Comparison of ENCODE assay signal across 30 mouse cellular contexts in the genomic region with DNA sequence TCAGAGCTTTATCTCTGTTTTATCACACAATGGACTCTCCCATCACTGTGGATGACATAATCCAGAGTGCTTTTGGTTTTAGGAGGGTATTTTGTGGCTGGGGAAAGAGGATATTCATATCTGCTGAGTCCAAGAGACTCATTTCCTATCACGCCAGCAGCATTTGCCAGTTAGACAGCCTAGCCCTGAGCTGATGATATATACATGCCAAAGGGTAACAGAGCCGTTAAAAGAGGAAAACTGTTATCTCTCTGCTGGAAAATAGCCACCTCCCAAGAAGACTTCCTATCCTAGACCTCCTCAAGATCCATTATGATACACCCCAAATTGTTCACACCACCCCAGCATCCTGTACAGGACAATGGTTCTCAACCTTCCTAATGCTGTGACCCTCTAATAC.
DNase-seq lines count a peak whose midpoint lies in the region; ATAC-seq and TF ChIP-seq lines count a peak whose summit lies in the region.
"Had no signal": no experiment of that assay in that cellular context is flagged by ENCODE, and none has a peak within 500 bp of the region (broad histone marks: within the 10 kb centered on the region; RNA-seq: fewer than 3 reads in every experiment).

No protein-coding gene starts in this region.

- no peaks in the 10 kb centered on the region for H3K27me3 ChIP-seq in cerebellum, adult 2 months (ENCODE audit: control insufficient read depth, insufficient read depth, low read length)
- H3K27me3 ChIP-seq in heart, embryonic 14.5 days (ENCODE audit: control insufficient read depth, insufficient read depth, low read length), result no peaks in the 10 kb centered on the region
- H3K27me3 ChIP-seq in liver, embryonic 12.5 days (replicated peaks), result no peaks in the 10 kb centered on the region
- H3K27me3 ChIP-seq in midbrain, embryonic 11.5 days (ENCODE audit: control insufficient read depth, insufficient read depth, low read length), result no peaks in the 10 kb centered on the region
- no peaks in the 10 kb centered on the region for H3K27me3 ChIP-seq in midbrain, embryonic 15.5 days (replicated peaks)
- H3K27me3 ChIP-seq: CH12.LX; embryonic facial prominence, embryonic 13.5 days; forebrain, embryonic 12.5 days; forebrain, embryonic 15.5 days; heart, embryonic 13.5 days; hindbrain, embryonic 13.5 days had no signal

- 21% methylated on average over 2 of the region's 2 CpGs for whole genome bisulfite sequencing in cerebellum, adult 2 months
- WGBS in heart, embryonic 14.5 days, result 17% methylated on average over 2 of the region's 2 CpGs
- 41% methylated on average over 2 of the region's 2 CpGs for WGBS in liver, embryonic 12.5 days (ENCODE audit: insufficient replicate concordance)
- 82% methylated on average over 2 of the region's 2 CpGs for WGBS in midbrain, embryonic 11.5 days
- WGBS in midbrain, embryonic 15.5 days, result 76% methylated on average over 2 of the region's 2 CpGs

- H3K4me3 ChIP-seq in cerebellum, adult 2 months (replicated peaks; ENCODE audit: insufficient read depth, low read depth, low read length), result no peak overlapping the region
- H3K4me3 ChIP-seq in heart, embryonic 14.5 days (ENCODE audit: control insufficient read depth in 1 of 2, insufficient read depth in 1 of 2, low read depth in 1 of 2, low read length in 2 of 2), result no peak overlapping the region
- no peak overlapping the region for H3K4me3 ChIP-seq in liver, embryonic 12.5 days
- no peak overlapping the region for H3K4me3 ChIP-seq in midbrain, embryonic 11.5 days (ENCODE audit: low read depth, low read length)
- no peak overlapping the region for H3K4me3 ChIP-seq in midbrain, embryonic 15.5 days
- H3K4me3 ChIP-seq: embryonic facial prominence, embryonic 10.5 days; embryonic facial prominence, embryonic 13.5 days; erythroblast, embryonic 14.5 days; forebrain, embryonic 12.5 days; forebrain, embryonic 15.5 days; heart, adult 2 months; heart, embryonic 13.5 days; hindbrain, embryonic 10.5 days; hindbrain, embryonic 13.5 days had no signal

- peaks cover 9% of the 10 kb centered on the region for H3K4me1 ChIP-seq in cerebellum, adult 2 months (ENCODE audit: control insufficient read depth, insufficient read depth, low read length)
- H3K4me1 ChIP-seq in heart, embryonic 14.5 days (ENCODE audit: control insufficient read depth in 2 of 2, insufficient read depth in 2 of 2, low read length in 2 of 2), result peaks cover 4 to 8% of the 10 kb centered on the region in 2 experiments; a peak in 3 of 4 replicates
- H3K4me1 ChIP-seq in liver, embryonic 12.5 days, result no peaks in the 10 kb centered on the region; the same call in 1 of the 2 replicates
- H3K4me1 ChIP-seq in midbrain, embryonic 11.5 days (ENCODE audit: control insufficient read depth, insufficient read depth, low read length), result no peaks in the 10 kb centered on the region
- no peaks in the 10 kb centered on the region for H3K4me1 ChIP-seq in midbrain, embryonic 15.5 days
- H3K4me1 ChIP-seq: embryonic facial prominence, embryonic 10.5 days; forebrain, embryonic 12.5 days; forebrain, embryonic 15.5 days; hindbrain, embryonic 13.5 days had no signal

- intact Hi-C loops in heart, postnatal 14 days (cut with DNase I), result no loop called here

- no peak for TF ChIP-seq CTCF in cerebellum, adult 2 months (IDR thresholded peaks at IDR 0.05; ENCODE audit: borderline replicate concordance, insufficient read depth, low read depth, low read length)

- ATAC-seq in heart, embryonic 14.5 days (ENCODE audit: insufficient number of reproducible peaks, insufficient read depth, low FRiP score, low read depth), result peak; percentile 43; the same call in 1 of the 2 replicates
- ATAC-seq in liver, embryonic 12.5 days, result peak; percentile 57; the same call in 1 of the 2 replicates
- ATAC-seq in midbrain, embryonic 11.5 days (ENCODE audit: low FRiP score), result no peak
- ATAC-seq in midbrain, embryonic 15.5 days (replicated peaks), result no peak
- ATAC-seq: forebrain, embryonic 15.5 days; hindbrain, embryonic 16.5 days; inflammation-experienced regulatory T-cells, adult 6 months; intestine, embryonic 16.5 days had no signal

- DNase-seq in cerebellum, adult 2 months, result no peak
- no peak for DNase-seq in cerebellum, postnatal 25 days
- DNase-seq in heart, postnatal 14 days, result no peak
- DNase-seq in liver, result no peak
- peak; percentile 31 for DNase-seq in midbrain, embryonic 11.5 days (ENCODE audit: low spot score, missing footprints)
- DNase-seq: adrenal gland, adult 2 months; adrenal gland, postnatal 14 days; B cell, adult 2 months; cerebellum, adult 11-12 months; cerebellum, adult 9-10 months; embryo, embryonic 11 days; gastrocnemius, postnatal 25 days; heart, adult 2 months; heart, postnatal 36 days had no signal

- peak overlapping the region; percentile 27; the same call in 1 of the 2 replicates for H3K27ac ChIP-seq in cerebellum, adult 2 months (ENCODE audit: insufficient read depth, low read length)
- H3K27ac ChIP-seq in heart, embryonic 14.5 days (replicated peaks in 1 of 2; ENCODE audit: control insufficient read depth in 1 of 2, insufficient read depth in 1 of 2, low read depth in 2 of 2, low read length in 2 of 2), result no peak overlapping the region
- no peak overlapping the region for H3K27ac ChIP-seq in liver, embryonic 12.5 days
- H3K27ac ChIP-seq in midbrain, embryonic 11.5 days (ENCODE audit: low read depth, low read length), result no peak overlapping the region
- H3K27ac ChIP-seq in midbrain, embryonic 15.5 days, result no peak overlapping the region
- H3K27ac ChIP-seq: embryonic facial prominence, embryonic 10.5 days; embryonic facial prominence, embryonic 13.5 days; forebrain, embryonic 12.5 days; forebrain, embryonic 15.5 days; heart, adult 2 months; heart, embryonic 13.5 days; hindbrain, embryonic 10.5 days; hindbrain, embryonic 13.5 days had no signal

- no peak for TF ChIP-seq POLR2A in cerebellum, adult 2 months (IDR thresholded peaks at IDR 0.05; ENCODE audit: borderline replicate concordance, insufficient read depth, low read length)

- peaks cover 10% of the 10 kb centered on the region for H3K36me3 ChIP-seq in heart, embryonic 14.5 days (ENCODE audit: control insufficient read depth, insufficient read depth, low read length)
- no peaks in the 10 kb centered on the region for H3K36me3 ChIP-seq in liver, embryonic 12.5 days
- no peaks in the 10 kb centered on the region for H3K36me3 ChIP-seq in midbrain, embryonic 11.5 days (ENCODE audit: control insufficient read depth, insufficient read depth, low read length)
- H3K36me3 ChIP-seq in midbrain, embryonic 15.5 days (replicated peaks), result no peaks in the 10 kb centered on the region
- H3K36me3 ChIP-seq: embryonic facial prominence, embryonic 10.5 days; embryonic facial prominence, embryonic 13.5 days; forebrain, embryonic 12.5 days; forebrain, embryonic 15.5 days; G1E; hindbrain, embryonic 10.5 days; hindbrain, embryonic 13.5 days had no signal

- H3K9me3 ChIP-seq in heart, embryonic 14.5 days (ENCODE audit: control insufficient read depth, low read length), result no peaks in the 10 kb centered on the region
- H3K9me3 ChIP-seq in liver, embryonic 12.5 days (replicated peaks), result no peaks in the 10 kb centered on the region
- H3K9me3 ChIP-seq in midbrain, embryonic 11.5 days (ENCODE audit: control insufficient read depth, low read length), result no peaks in the 10 kb centered on the region
- no peaks in the 10 kb centered on the region for H3K9me3 ChIP-seq in midbrain, embryonic 15.5 days
- H3K9me3 ChIP-seq: embryonic facial prominence, embryonic 10.5 days; embryonic facial prominence, embryonic 13.5 days; forebrain, embryonic 12.5 days; forebrain, embryonic 15.5 days; G1E; heart, embryonic 13.5 days; hindbrain, embryonic 10.5 days; hindbrain, embryonic 13.5 days had no signal

- H3K4me2 ChIP-seq in heart, embryonic 14.5 days (ENCODE audit: low read length), result no peak overlapping the region
- no peak overlapping the region for H3K4me2 ChIP-seq in liver, embryonic 12.5 days
- no peak overlapping the region for H3K4me2 ChIP-seq in midbrain, embryonic 11.5 days
- H3K4me2 ChIP-seq in midbrain, embryonic 15.5 days, result no peak overlapping the region
- H3K4me2 ChIP-seq: embryonic facial prominence, embryonic 13.5 days; forebrain, embryonic 12.5 days; forebrain, embryonic 15.5 days; heart, embryonic 13.5 days; hindbrain, embryonic 13.5 days had no signal

- H3K9ac ChIP-seq in heart, embryonic 14.5 days (ENCODE audit: low read length), result no peak overlapping the region
- no peak overlapping the region for H3K9ac ChIP-seq in liver, embryonic 12.5 days
- H3K9ac ChIP-seq in midbrain, embryonic 11.5 days (ENCODE audit: low read length), result no peak overlapping the region
- no peak overlapping the region for H3K9ac ChIP-seq in midbrain, embryonic 15.5 days
- H3K9ac ChIP-seq: embryonic facial prominence, embryonic 13.5 days; forebrain, embryonic 12.5 days; forebrain, embryonic 15.5 days; heart, embryonic 13.5 days; hindbrain, embryonic 13.5 days had no signal

Comparison
In these comparisons a context has a peak if more than half of its experiments do, and no peak if none do; other contexts are left out.
1. ATAC-seq: peak in heart, embryonic 14.5 days (single experiment) and liver, embryonic 12.5 days (single experiment); none in midbrain, embryonic 11.5 days (single experiment) and midbrain, embryonic 15.5 days (single experiment).